Mouse (Mus musculus) olfactory bulb, adult 2 months (tissue): ENCODE data around the gene Nos3.

Experiments used
- CTCF ChIP-seq: fragments of 200-500 bp; IDR thresholded peaks from 2 replicates; pipeline ENCODE4 v1.5.1; 2012; ENCODE audit warnings: low read depth, mild to moderate bottlenecking, low read length, moderate library complexity; ENCODE audit not compliant: insufficient read depth
- POLR2A ChIP-seq: fragments of 200-500 bp; IDR thresholded peaks from 2 replicates; pipeline ENCODE4 v1.6.1; 2012; ENCODE audit warnings: mild to moderate bottlenecking, low read depth, low read length, moderate library complexity; ENCODE audit not compliant: insufficient read depth

DNA sequence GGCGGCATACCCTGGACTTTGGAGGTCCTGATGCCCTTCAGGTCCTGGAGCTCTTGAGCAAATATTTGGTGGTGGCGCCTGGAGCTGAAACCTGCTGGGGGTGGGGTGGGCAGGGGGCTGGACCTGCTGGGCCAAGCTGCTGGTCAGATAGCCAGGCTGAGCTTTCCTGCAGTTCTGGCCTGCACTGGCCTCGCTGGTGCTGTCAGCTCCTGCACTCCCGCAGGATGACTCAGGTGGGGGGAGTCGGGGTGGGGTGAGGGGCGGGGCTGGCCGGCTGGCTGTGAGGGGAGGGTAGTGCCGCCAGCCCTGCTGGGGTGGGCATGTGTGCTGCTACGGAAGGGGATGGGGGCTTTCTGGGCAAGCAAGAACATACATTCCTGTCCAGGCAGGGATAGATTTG lies 64.0 kb downstream of the Nos3 start:
- TF ChIP-seq CTCF (no peak), POLR2A (no peak)
